Mouse (Mus musculus) stomach, embryonic 16.5 days (tissue): ENCODE measurements around the gene Morn4. TPM values are rescaled to one million over a fixed set of nuclear protein-coding genes. Genes with fewer than 3 reads are reported as not detected.

Experiments
- ATAC-seq: fragments of 200-750 bp; cut with Nextera tagmentation; 2 replicates; pipeline ENCODE4 v1.8.0; 2017; ENCODE audit warnings: moderate number of reproducible peaks, moderate TSS enrichment; ENCODE audit not compliant: insufficient read depth, low FRiP score
- H3K27ac ChIP-seq: fragments of 300-500 bp; sonication (generic); 2 replicates; pipeline ENCODE4 v1.5.1; 2014; ENCODE audit warnings: low read length
- H3K27me3 ChIP-seq: fragments of 300-500 bp; sonication (generic); 2 replicates; pipeline ENCODE4 v1.6.1; 2014; ENCODE audit warnings: low read length, control low read depth, mixed read lengths; ENCODE audit not compliant: control insufficient read depth, insufficient read depth
- H3K36me3 ChIP-seq: fragments of 300-500 bp; sonication (generic); 2 replicates; pipeline ENCODE4 v1.6.1; 2014; ENCODE audit warnings: low read length; ENCODE audit not compliant: control insufficient read depth, insufficient read depth
- H3K4me1 ChIP-seq: fragments of 300-500 bp; sonication (generic); 2 replicates; pipeline ENCODE4 v1.6.1; 2014; ENCODE audit warnings: low read length, control low read depth, mixed read lengths; ENCODE audit not compliant: control insufficient read depth, insufficient read depth
- H3K4me2 ChIP-seq: fragments of 300-500 bp; sonication (generic); 2 replicates; pipeline ENCODE4 v1.6.1; 2014; ENCODE audit warnings: low read depth, low read length, mixed read lengths
- H3K4me3 ChIP-seq: fragments of 300-500 bp; sonication (generic); replicated peaks from 2 replicates; pipeline ENCODE4 v1.5.1; 2014; ENCODE audit warnings: mild to moderate bottlenecking, low read length
- H3K9ac ChIP-seq: fragments of 300-500 bp; sonication (generic); 2 replicates; pipeline ENCODE4 v1.6.1; 2014; ENCODE audit warnings: low read length
- H3K9me3 ChIP-seq: fragments of 300-500 bp; sonication (generic); replicated peaks from 2 replicates; pipeline ENCODE4 v1.6.1; 2016; ENCODE audit warnings: low read length, control low read depth; ENCODE audit not compliant: control insufficient read depth
- WGBS: fragments of 180-500 bp; shearing (Covaris S2); extraction: QIAGEN DNeasy Blood & Tissue Kit; methylation state at CpG from one replicate; pipeline ENCODE4 v1.1.7; 2014; 5-methylcytosine and 5-hydroxymethylcytosine counted together
- polyA plus RNA-seq: library from polyadenylated mRNA; unstranded; fragments of >200 nt; fragmentation: Nextera tagmentation; extraction: Ambion mirVana; gene quantifications from 2 replicates; pipeline ENCODE4 v1.2.1, GENCODE M21; 2015

Morn4 gene
- polyA plus RNA-seq, 1 experiment from 2014 or later, result 16.0 TPM

- no peaks in the 10 kb centered on the region for H3K27me3 ChIP-seq
- no peaks in the 10 kb centered on the region for H3K9me3 ChIP-seq
- H3K27ac ChIP-seq, result no peak overlapping the region
- H3K4me3 ChIP-seq, result no peak overlapping the region
- 58% methylated on average over 11 of the region's 11 CpGs for WGBS
- no peak for ATAC-seq
- peaks cover 16% of the 10 kb centered on the region; the same call in 1 of the 2 replicates for H3K4me1 ChIP-seq
- H3K4me2 ChIP-seq, result no peak overlapping the region
- H3K9ac ChIP-seq, result no peak overlapping the region
- 0 out of 2 replicates have a peak, but pooled peaks cover 7% of the 10 kb centered on the region for H3K36me3 ChIP-seq
Observed at GRCm38 (mm10) chr19:42037167-42037702, 48.9 kb downstream of the Morn4 start.

GRCm38 (mm10) chr19:42036357-42036756, 49.8 kb downstream of the Morn4 start:
- Histone ChIP-seq H3K4me1 (peaks cover 16% of the 10 kb centered on the region; the same call in 1 of the 2 replicates), H3K9me3 (no peaks in the 10 kb centered on the region), H3K4me2 (no peak overlapping the region), H3K27ac (no peak overlapping the region), H3K36me3 (0 out of 2 replicates have a peak, but pooled peaks cover 7% of the 10 kb centered on the region), H3K4me3 (no peak overlapping the region), H3K9ac (no peak overlapping the region), H3K27me3 (no peaks in the 10 kb centered on the region)
- ATAC-seq, result no peak
- 74% methylated on average over 3 of the region's 3 CpGs for WGBS

- peak; percentile 85 for ATAC-seq
- H3K9ac ChIP-seq, result no peak within 1 kb of the TSS
- H3K36me3 ChIP-seq, result 0 out of 2 replicates have a peak, but pooled peaks cover 7% of the 10 kb centered on the region
- 64% methylated on average over 19 of the region's 19 CpGs for WGBS
- no peak within 1 kb of the TSS for H3K27ac ChIP-seq
- no peak within 1 kb of the TSS for H3K4me2 ChIP-seq
- H3K4me3 ChIP-seq, result no peak within 1 kb of the TSS
- H3K4me1 ChIP-seq, result peaks cover 16% of the 10 kb centered on the region; the same call in 1 of the 2 replicates
- H3K27me3 ChIP-seq, result no peaks in the 10 kb centered on the region
- H3K9me3 ChIP-seq, result no peaks in the 10 kb centered on the region
Observed at GRCm38 (mm10) chr19:42035456-42036248, 50.5 kb downstream of the Morn4 start, which contains the start of gene Ankrd2. TSS of gene Ankrd2 (plus strand) at chr19:42036000.

DNA sequence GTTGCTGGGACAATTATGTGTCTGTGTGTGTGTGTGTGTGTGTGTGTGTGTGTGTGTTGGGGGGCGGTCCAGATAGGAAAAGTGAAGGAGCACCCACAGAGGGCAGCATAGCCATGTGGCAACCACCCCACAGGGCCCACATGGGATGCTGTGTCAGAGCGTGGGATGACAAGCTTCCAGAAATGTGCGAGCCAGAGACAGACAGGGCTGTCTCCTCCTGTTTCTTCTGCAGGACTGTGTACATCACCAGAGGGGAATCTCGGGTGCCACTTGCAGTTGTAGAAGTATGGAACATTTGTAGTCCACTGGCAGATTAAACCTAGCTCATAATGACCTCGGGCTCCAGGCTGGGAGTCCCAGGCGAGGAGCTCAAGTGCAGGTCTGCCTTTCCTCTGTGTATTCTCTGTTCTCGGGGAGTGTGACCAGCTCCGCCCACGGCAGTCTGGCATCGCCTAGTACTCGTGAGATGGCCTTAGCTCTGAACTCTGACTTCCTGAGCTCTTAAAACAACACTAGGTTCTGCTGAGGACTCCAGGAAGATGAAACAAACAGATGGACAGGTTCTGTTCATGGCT, 51.2 kb downstream of the Morn4 start:
- no peak; the same call in 1 of the 2 replicates for ATAC-seq
- Histone ChIP-seq H3K27ac (no peak overlapping the region), H3K9me3 (no peaks in the 10 kb centered on the region), H3K27me3 (no peaks in the 10 kb centered on the region), H3K4me2 (no peak overlapping the region), H3K9ac (no peak overlapping the region), H3K4me1 (peaks cover 16% of the 10 kb centered on the region; the same call in 1 of the 2 replicates), H3K36me3 (0 out of 2 replicates have a peak, but pooled peaks cover 7% of the 10 kb centered on the region), H3K4me3 (no peak overlapping the region)
- WGBS, result 56% methylated on average over 11 of the region's 11 CpGs

- no peak for ATAC-seq
- Histone ChIP-seq H3K4me2 (no peak overlapping the region), H3K27ac (no peak overlapping the region), H3K4me1 (peaks cover 16% of the 10 kb centered on the region; the same call in 1 of the 2 replicates), H3K27me3 (no peaks in the 10 kb centered on the region), H3K9ac (no peak overlapping the region), H3K4me3 (no peak overlapping the region), H3K9me3 (no peaks in the 10 kb centered on the region), H3K36me3 (0 out of 2 replicates have a peak, but pooled peaks cover 7% of the 10 kb centered on the region)
- whole genome bisulfite sequencing, result 67% methylated on average over 9 of the region's 9 CpGs
Observed at GRCm38 (mm10) chr19:42034146-42034775, 51.9 kb downstream of the Morn4 start.

DNA sequence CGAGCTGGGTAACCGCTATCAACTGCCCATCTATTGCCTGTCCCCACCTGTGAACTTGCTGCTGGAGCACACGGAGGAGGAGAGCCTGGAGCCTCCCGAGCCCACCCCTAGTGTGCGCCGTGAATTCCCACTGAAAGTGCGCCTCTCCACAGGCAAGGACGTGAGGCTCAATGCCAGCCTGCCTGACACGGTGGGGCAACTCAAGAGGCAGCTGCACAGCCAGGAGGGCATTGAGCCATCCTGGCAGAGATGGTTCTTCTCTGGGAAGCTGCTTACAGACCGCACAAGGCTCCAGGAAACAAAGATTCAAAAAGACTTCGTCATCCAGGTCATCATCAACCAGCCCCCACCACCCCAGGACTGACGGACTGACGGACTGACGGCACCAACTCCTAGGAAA, 52.5 kb downstream of the Morn4 start:
- H3K4me2 ChIP-seq, result no peak overlapping the region
- 85% methylated on average over 14 of the region's 14 CpGs for WGBS
- no peak overlapping the region for H3K4me3 ChIP-seq
- peaks cover 16% of the 10 kb centered on the region; the same call in 1 of the 2 replicates for H3K4me1 ChIP-seq
- no peaks in the 10 kb centered on the region for H3K27me3 ChIP-seq
- ATAC-seq, result no peak
- H3K27ac ChIP-seq, result no peak overlapping the region
- no peak overlapping the region for H3K9ac ChIP-seq
- H3K9me3 ChIP-seq, result no peaks in the 10 kb centered on the region
- H3K36me3 ChIP-seq, result 0 out of 2 replicates have a peak, but pooled peaks cover 7% of the 10 kb centered on the region

DNA sequence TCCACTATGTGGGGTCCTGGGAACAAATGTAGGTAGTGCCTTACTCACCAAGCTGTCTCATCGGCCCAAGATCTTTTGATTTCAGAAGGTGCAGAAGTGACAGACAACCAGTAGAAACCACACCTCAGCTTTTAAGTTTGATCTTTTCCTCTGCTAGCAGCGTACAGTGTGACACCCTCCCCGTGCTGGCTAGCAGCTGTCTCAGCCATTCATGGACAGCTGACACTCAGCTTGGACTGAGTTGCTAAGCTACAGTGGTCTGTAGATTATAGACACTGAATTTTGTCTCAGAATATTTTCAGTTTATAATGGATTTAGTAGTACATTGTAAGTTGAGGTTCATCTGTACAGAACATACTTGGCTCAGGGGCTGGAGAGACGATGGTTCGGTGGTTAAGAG, 55.0 kb downstream of the Morn4 start:
- Histone ChIP-seq H3K9me3 (no peaks in the 10 kb centered on the region), H3K9ac (no peak overlapping the region), H3K4me3 (no peak overlapping the region), H3K4me2 (no peak overlapping the region), H3K36me3 (0 out of 2 replicates have a peak, but pooled peaks cover 7% of the 10 kb centered on the region), H3K4me1 (peaks cover 16% of the 10 kb centered on the region; the same call in 1 of the 2 replicates), H3K27me3 (no peaks in the 10 kb centered on the region), H3K27ac (no peak overlapping the region)
- WGBS, result 83% methylated on average over 5 of the region's 5 CpGs
- no peak for ATAC-seq

GRCm38 (mm10) chr19:42026158-42026557, 60.0 kb downstream of the Morn4 start:
- Histone ChIP-seq H3K4me3 (no peak overlapping the region), H3K27me3 (no peaks in the 10 kb centered on the region), H3K4me1 (no peaks in the 10 kb centered on the region), H3K9ac (no peak overlapping the region), H3K9me3 (no peaks in the 10 kb centered on the region), H3K4me2 (no peak overlapping the region), H3K36me3 (no peaks in the 10 kb centered on the region), H3K27ac (no peak overlapping the region)
- WGBS, result 3% methylated on average over 5 of the region's 5 CpGs
- ATAC-seq, result peak; percentile 57; the same call in 1 of the 2 replicates
